Mouse (Mus musculus) adrenal gland, adult 2 months (tissue): ENCODE data around the gene Hivep2. TPM values are rescaled to one million over a fixed set of nuclear protein-coding genes. Genes with fewer than 3 reads are reported as not detected.

Source experiments
- DNase-seq: peaks from one replicate; pipeline ENCODE4 v3.0.0; 2021
- polyA plus RNA-seq: library from polyadenylated mRNA; depleted of rRNA; stranded (reverse); fragments of >200 nt; gene quantifications from 2 replicates; pipeline ENCODE4 v1.2.3, GENCODE M21; 2012
- total RNA-seq, 2 experiments: library from RNA; stranded (reverse); gene quantifications; 2 replicates each; pipeline ENCODE4 v1.2.3; 2021

The Hivep2 gene
- total and polyA plus RNA-seq, 3 experiments = 5.5 to 46.0 (median 27.9) TPM

DNA sequence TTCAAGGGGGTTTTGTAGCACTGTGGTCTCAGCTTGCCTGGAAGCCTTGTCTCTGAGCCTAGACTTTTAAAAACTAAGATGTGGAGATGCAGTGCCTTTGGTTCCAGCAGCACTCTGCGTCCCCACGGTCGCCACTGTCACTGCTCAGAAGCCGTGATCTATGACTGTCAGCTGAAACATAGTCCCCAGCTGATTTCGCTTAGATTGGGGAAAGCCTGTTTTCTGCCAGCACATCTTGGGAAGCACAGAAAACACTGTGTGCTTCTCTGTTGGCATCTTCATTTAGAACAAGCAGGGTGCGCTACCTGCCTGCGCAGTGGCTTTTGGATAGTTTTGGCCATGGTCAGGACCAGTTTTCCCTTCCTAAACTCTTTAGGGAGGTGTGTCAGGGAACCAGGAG is 59.1 kb downstream of the Hivep2 start:
- no peak for DNase-seq

DNA sequence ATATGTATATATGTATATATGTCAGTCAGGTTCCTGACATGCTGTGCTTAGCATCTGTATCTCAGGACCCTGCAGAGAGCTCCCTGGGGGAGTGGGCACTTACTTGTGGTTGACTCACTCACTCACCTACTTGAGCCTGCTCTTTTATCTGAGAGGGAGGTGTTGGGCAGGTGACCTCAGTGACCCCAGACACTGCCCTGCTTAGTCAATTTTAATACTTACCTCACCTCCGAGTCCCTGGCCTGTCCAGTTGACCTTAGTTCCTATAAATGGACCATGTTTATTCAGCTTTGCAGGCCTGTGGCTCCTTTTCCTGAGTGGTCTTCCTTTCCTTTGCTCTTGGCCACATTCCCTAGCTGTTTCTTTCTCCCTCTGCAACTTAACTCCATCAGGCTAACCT is 61.9 kb downstream of the Hivep2 start:
- DNase-seq = no peak

- no peak for DNase-seq
Observed at GRCm38 (mm10) chr10:14028956-14029355, 63.1 kb downstream of the Hivep2 start.

DNA sequence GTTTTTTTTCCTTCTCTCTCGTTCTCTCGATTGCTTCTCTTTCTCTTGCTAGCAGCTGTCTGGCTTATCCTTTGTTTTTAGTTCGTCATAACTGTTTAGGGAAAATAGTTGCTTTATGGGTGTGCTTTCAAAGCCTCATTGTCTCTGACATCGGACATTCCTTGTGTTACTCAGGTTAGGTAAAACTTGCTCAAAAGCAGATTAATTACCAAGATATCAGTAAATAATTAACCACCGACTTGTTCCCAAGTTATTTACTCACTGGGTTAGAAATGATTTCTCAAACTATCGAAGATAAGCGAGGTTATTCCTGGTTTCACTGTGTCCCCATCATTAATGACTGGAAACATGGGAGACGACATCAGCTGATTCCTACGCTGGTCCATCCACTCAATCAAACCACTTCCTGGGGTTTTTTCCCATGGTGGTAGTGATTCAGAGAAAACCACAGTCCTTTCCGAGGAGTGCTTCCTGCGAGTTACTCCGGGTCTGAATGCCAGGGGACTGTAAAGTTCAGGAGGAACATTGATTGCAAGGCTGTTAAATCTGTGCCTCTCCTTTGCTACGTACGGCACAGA is 64.7 kb downstream of the Hivep2 start:
- no peak for DNase-seq

GRCm38 (mm10) chr10:14032532-14032931 is 66.7 kb downstream of the Hivep2 start:
- DNase-seq = no peak

DNA sequence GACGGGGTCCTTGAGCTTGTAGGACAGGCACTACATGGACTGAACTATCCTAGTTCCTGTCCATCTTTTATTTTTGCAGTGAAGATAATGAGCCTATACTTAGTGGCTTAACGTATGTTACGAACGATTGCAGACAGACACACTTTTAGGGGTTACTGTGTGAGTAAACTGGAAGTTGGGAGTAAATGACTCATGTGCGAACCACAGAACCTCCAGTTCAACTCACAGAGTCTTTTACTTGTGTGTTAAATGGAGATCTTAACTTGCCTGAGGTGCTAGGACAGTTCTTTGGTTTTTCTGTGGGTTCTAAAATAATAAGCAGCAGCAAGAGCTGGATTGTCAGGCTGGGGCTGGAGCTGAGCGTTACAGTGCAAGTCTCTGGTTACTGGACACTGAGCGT is 68.2 kb downstream of the Hivep2 start:
- no peak for DNase-seq

GRCm38 (mm10) chr10:14034790-14035189 is 68.9 kb downstream of the Hivep2 start:
- no peak for DNase-seq

GRCm38 (mm10) chr10:14035607-14036006 is 69.7 kb downstream of the Hivep2 start:
- no peak for DNase-seq

GRCm38 (mm10) chr10:14036472-14036871 is 70.6 kb downstream of the Hivep2 start:
- DNase-seq = no peak

GRCm38 (mm10) chr10:14037977-14038489 is 72.2 kb downstream of the Hivep2 start:
- no peak for DNase-seq

DNA sequence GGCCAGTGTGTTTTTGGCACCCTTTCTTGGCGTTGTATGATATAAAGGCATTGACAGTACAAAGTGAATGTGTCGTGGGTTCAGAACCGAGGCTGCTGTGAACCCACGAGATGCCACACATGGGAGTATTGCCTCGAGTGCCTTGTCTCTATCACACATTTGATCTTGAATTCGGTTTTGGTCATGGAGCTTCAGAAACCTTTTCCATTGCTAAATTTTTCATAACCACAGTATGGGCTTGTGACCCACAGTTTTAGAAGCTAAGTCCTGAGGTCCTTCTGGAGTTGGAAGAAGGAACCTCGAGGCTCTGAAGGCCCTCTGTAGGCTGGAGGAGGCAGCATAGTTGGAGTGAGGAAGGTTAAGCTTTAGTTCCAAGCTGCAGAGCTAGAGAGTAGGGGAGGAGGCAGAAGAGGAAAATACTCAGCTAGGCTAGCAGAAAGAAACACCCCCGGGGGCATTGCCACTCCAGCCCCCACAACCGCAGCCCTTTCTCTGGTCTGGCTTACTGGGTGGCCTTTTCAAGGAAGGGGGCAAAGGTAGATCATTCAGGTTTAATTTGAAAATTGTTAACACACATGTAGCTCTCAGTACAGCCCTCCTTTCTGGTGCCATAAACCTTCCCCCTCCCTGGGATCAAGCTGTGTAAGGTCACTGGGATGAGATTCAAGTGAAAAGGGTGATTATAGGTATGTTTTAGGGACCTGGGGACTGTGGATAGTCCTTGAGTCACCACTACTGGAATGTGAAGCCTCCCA is 75.0 kb downstream of the Hivep2 start:
- DNase-seq = no peak

- DNase-seq = no peak
Observed at GRCm38 (mm10) chr10:14041606-14042005, 75.7 kb downstream of the Hivep2 start.

DNA sequence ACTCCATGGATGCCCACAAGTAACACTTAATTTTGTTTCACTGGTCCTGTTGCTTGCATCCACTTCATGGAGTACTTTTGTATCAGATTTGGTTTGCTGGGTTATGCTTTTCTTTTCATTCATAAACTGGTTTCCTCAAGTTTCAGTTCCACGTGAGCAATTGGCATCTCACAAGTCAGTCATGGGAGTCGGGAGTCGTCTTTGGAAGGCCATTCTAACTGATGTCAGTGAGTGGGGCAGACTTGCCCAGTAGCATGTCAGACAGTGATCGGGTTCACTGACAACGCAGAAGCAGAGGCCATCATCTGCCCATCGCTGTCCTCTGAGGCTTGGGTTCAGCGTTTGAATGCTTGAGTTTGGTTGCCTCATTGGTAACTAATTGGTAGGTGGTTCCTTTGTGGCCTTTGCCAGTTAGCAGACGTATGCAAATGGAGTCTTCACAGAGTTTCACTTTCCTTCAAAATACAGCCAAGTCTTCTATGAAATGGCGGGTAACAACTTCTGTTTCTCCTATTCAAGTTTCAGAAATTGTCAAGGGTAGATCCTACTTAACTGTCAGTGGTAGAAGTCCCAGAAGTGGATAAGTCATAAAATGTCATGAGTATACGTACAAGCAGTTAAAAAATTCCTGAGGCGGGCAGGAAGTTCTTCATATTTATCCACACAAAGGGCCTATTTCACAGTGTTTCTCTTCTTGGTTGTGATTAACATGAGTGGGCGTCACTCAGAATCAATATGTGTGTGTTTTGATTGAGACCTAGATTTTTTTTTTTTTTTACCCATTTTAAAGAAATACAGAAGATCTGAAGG is 76.9 kb downstream of the Hivep2 start:
- DNase-seq = no peak

- DNase-seq = no peak
Observed at GRCm38 (mm10) chr10:14043349-14043710, 77.5 kb downstream of the Hivep2 start.

- no peak for DNase-seq
Observed at GRCm38 (mm10) chr10:14044046-14044782, 78.3 kb downstream of the Hivep2 start.

DNA sequence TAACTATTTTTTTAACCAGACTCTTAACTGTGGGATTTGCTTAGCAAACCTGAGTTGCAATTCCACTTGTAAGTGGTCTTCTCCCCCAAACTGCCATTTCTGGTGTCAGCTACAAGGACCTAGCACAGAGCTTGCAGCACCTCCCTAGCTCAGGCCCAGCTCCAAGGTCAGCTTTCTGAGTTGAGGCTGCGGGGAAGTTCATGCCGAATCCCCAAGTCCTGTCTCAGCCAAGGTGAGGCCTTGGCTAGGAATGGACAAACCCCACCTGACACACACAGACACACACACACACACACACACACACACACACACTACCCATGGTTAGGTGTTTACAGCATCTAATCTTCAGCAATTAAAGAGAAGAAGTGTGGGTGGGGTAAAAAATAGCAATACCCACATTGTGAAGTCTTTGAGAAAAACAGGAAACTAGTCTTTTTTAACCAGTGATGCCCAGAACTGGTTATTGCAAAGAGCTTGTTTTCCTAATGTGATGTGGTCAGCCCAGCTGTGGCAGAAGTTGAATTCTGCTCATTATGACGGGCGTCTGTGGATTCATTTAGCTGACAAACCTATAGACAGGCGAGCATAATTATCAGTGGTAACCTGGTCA is 79.0 kb downstream of the Hivep2 start:
- peak; percentile 45 for DNase-seq

GRCm38 (mm10) chr10:14045745-14046144 is 79.9 kb downstream of the Hivep2 start:
- DNase-seq = peak; percentile 51

GRCm38 (mm10) chr10:14046171-14046651 is 80.3 kb downstream of the Hivep2 start:
- peak; percentile 23 for DNase-seq

DNA sequence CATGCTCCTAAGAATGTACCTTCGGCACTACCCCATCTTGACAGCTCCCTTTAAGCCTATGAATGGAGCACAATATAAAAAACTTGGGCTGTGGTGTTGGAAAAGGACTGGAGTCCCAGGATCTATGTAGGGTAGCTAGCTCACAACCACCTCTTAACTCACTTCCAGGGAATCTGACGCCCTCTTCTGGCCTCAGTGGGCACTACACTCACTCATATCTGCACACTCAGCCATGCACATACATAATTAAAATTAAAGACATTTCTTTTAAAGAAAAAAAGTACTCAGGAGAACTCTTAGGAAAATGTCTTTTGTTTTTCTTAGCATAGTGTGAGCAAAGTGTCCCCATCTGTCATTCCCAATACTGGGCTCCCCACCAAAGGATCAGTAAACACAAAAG is 81.1 kb downstream of the Hivep2 start:
- no peak for DNase-seq

GRCm38 (mm10) chr10:14047661-14048060 is 81.8 kb downstream of the Hivep2 start:
- peak; percentile 62 for DNase-seq

- peak; percentile 67 for DNase-seq
Observed at GRCm38 (mm10) chr10:14048322-14048915, 82.5 kb downstream of the Hivep2 start.
